Mouse (Mus musculus) heart, adult 2 months (tissue): Measurements from ENCODE around the gene Tlnrd1.

Source experiments
- CTCF ChIP-seq: fragments of 200-600 bp; IDR thresholded peaks from 2 replicates; pipeline ENCODE4 v1.8.1; 2022; ENCODE audit warnings: antibody characterized with exemption, mild to moderate bottlenecking, moderate library complexity
- EP300 ChIP-seq: fragments of 200-500 bp; IDR thresholded peaks from 2 replicates; pipeline ENCODE4 v1.6.1; 2011; ENCODE audit warnings: low read depth, low read length, control low read depth; ENCODE audit not compliant: insufficient read depth

- no peak for TF ChIP-seq CTCF
- TF ChIP-seq EP300 = no peak
Measured at GRCm38 (mm10) chr7:83902296-83903145, 18.4 kb upstream of the Tlnrd1 start.
